Mouse (Mus musculus) myocyte (in vitro differentiated cells): ENCODE measurements around the gene Tmem132e.

ENCODE experiments used
- CEBPB ChIP-seq: IDR thresholded peaks from 2 replicates; pipeline ENCODE4 v1.6.1; 2011; ENCODE audit warnings: mild to moderate bottlenecking, moderate library complexity; ENCODE audit not compliant: poor library complexity, insufficient read depth, severe bottlenecking
- E2F4 ChIP-seq: IDR thresholded peaks from one replicate; pipeline ENCODE4 v1.6.1; 2011; ENCODE audit warnings: mild to moderate bottlenecking, control low read depth, moderate library complexity; ENCODE audit not compliant: insufficient read depth
- MAX ChIP-seq: IDR thresholded peaks from one replicate; pipeline ENCODE4 v1.6.1; 2011; ENCODE audit warnings: low read depth, mild to moderate bottlenecking, control low read depth
- MYOD1 ChIP-seq, 3 experiments: IDR thresholded peaks; one replicate each; pipeline ENCODE4 v1.6.1; 2011; ENCODE audit warnings: control low read depth in 2 of 3, low read depth in 2 of 3, mild to moderate bottlenecking in 2 of 3, moderate library complexity in 1 of 3; ENCODE audit not compliant: insufficient read length in 2 of 3, control insufficient read depth in 1 of 3
- MYOG ChIP-seq, 3 experiments: IDR thresholded peaks; one replicate each; pipeline ENCODE4 v1.6.1; 2011; ENCODE audit warnings: control low read depth in 2 of 3, low read depth in 2 of 3, mild to moderate bottlenecking in 2 of 3; ENCODE audit not compliant: insufficient read length in 2 of 3, control insufficient read depth in 1 of 3, insufficient read depth in 1 of 3
- POLR2A ChIP-seq: IDR thresholded peaks from one replicate; pipeline ENCODE4 v1.6.1; 2011; ENCODE audit warnings: low read depth, mild to moderate bottlenecking, control low read depth, moderate library complexity; ENCODE audit not compliant: insufficient read length
- POLR2AphosphoS2 ChIP-seq: IDR thresholded peaks from one replicate; pipeline ENCODE4 v1.6.1; 2011; ENCODE audit warnings: low read depth, control low read depth; ENCODE audit not compliant: insufficient read length
- REST ChIP-seq: IDR thresholded peaks from one replicate; pipeline ENCODE4 v1.6.1; 2011; ENCODE audit warnings: mild to moderate bottlenecking, control low read depth, moderate library complexity; ENCODE audit not compliant: insufficient read depth, insufficient read length
- TCF12 ChIP-seq: IDR thresholded peaks from one replicate; pipeline ENCODE4 v1.6.1; 2011; ENCODE audit warnings: mild to moderate bottlenecking, control low read depth; ENCODE audit not compliant: poor library complexity, insufficient read depth, severe bottlenecking
- USF1 ChIP-seq: IDR thresholded peaks from one replicate; pipeline ENCODE4 v1.6.1; 2011; ENCODE audit warnings: low read depth, mild to moderate bottlenecking, control low read depth, moderate library complexity

DNA sequence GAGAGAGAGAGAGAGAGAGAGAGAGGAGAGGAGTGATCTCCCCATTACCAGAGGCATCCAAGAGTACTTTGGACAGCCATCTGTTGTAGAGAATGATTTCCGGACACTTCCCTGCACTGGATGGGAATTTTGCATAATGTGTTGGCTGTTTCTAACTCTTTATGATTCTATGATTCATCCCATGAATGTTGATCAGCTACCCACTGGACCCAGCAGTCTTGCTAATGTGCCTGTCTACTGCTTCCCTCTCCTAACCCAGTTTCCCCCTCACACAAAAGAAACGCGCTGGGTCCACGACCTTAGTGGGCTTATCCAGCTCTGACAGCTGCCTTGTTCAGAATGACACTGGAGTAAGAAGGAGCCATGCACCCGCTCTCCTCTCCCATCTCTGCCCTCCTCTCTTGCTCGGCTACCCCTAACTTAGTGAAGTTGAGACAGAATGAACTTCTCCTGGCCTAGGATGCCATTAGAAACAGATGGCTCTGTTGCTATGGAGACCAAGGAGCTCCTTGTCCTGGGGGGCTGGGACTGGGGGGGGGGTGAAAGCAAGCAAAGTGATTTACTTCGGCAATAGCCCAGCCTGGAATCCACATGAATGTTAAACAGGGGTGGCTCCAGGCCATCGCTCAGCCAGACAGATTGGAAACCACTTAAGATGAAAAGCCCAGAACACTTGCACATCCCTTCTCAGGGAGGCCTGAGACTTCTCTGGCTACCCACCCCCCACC, 98.8 kb downstream of the Tmem132e start:
- TF ChIP-seq POLR2A, result no peak
- no peak for TF ChIP-seq MAX
- TF ChIP-seq MYOG (IDR thresholded peaks at IDR 0.05; ENCODE audit: control insufficient read depth in 1 of 3, insufficient read depth in 1 of 3, insufficient read length in 2 of 3, low read depth in 2 of 3), result no peak
- no peak for TF ChIP-seq POLR2AphosphoS2
- TF ChIP-seq USF1, result no peak
- no peak for TF ChIP-seq CEBPB
- TF ChIP-seq MYOD1 (IDR thresholded peaks at IDR 0.05; ENCODE audit: control insufficient read depth in 1 of 3, insufficient read length in 2 of 3, low read depth in 2 of 3), result no peak
- no peak for TF ChIP-seq REST
- TF ChIP-seq TCF12, result no peak
- TF ChIP-seq E2F4, result no peak
